Mouse (Mus musculus) megakaryocyte-erythroid progenitor cell, adult 5 weeks (primary cell): Measurements from ENCODE around the gene Smtnl2. TPM values are rescaled to one million over a fixed set of nuclear protein-coding genes. Genes with fewer than 3 reads are reported as not detected.

ENCODE experiments used
- polyA plus RNA-seq: library from polyadenylated mRNA; stranded (reverse); fragments of >175 nt; gene quantifications from 2 replicates; pipeline ENCODE4 v1.2.3, GENCODE M21; 2012

Gene Smtnl2
- 1.1 and 1.3 TPM in 2 replicates for polyA plus RNA-seq

GRCm38 (mm10) chr11:72411093-72411921 is at the start of gene Smtnl2:
Gene Smtnl2, minus strand, starts transcription at chr11:72411713.

GRCm38 (mm10) chr11:72440965-72441664 is 29.6 kb upstream of the Smtnl2 start, which contains the start of gene Mybbp1a:
Gene Mybbp1a, plus strand, starts transcription at chr11:72441355.

GRCm38 (mm10) chr11:72434963-72435693 is 23.6 kb upstream of the Smtnl2 start, which contains the start of gene Ggt6:
Gene Ggt6, plus strand, starts transcription at chr11:72435526.

GRCm38 (mm10) chr11:72362347-72362741 is 49.2 kb downstream of the Smtnl2 start, which contains the start of gene Tekt1:
Gene Tekt1, minus strand, starts transcription at chr11:72362442.

Other genes starting within 250 kb of the Smtnl2 start
- gene Gm43951, start 204.9 kb downstream of the Smtnl2 start, polyA plus RNA-seq: 0.12 and 0.52 TPM in 2 replicates
- 2.5 and 3.0 TPM in 2 replicates for gene 4933427D14Rik, start 204.3 kb downstream of the Smtnl2 start, polyA plus RNA-seq
- 23.9 and 31.2 TPM in 2 replicates for gene Txndc17, start 204.2 kb downstream of the Smtnl2 start, polyA plus RNA-seq
- gene Med31, start 196.1 kb downstream of the Smtnl2 start, polyA plus RNA-seq: 0.78 and 1.3 TPM in 2 replicates
- gene Slc13a5, start 144.5 kb downstream of the Smtnl2 start, polyA plus RNA-seq: not detected in 2 replicates
- gene Xaf1, start 110.1 kb downstream of the Smtnl2 start, polyA plus RNA-seq: 0.88 and 2.0 TPM in 2 replicates
- gene Fbxo39, start 97.3 kb downstream of the Smtnl2 start, polyA plus RNA-seq: not detected in 2 replicates
- gene Tekt1, start 49.3 kb downstream of the Smtnl2 start, polyA plus RNA-seq: 0.04 TPM in 1 of 2 replicates, not detected in the other
- gene Ggt6, start 23.8 kb upstream of the Smtnl2 start, polyA plus RNA-seq: not detected in 2 replicates
- 139 and 185 TPM in 2 replicates for gene Mybbp1a, start 29.6 kb upstream of the Smtnl2 start, polyA plus RNA-seq
- 46.8 and 84.9 TPM in 2 replicates for gene Spns2, start 78.2 kb upstream of the Smtnl2 start, polyA plus RNA-seq
- 94.8 and 98.0 TPM in 2 replicates for gene Spns3, start 138.8 kb upstream of the Smtnl2 start, polyA plus RNA-seq
- gene Ube2g1, start 195.6 kb upstream of the Smtnl2 start, polyA plus RNA-seq: 21.4 and 22.3 TPM in 2 replicates